Mouse (Mus musculus) midbrain, embryonic 10.5 days (tissue): ENCODE measurements at regions not wholly inside any gene's neighbourhood (a gene's known extent, or its start where the extent isn't known, plus 50 kb on each side); places are given as distances from the start of the nearest gene placed in this dataset.

Experiments
- DNase-seq: peaks from one replicate; pipeline ENCODE4 v3.0.0-alpha.2; 2017; ENCODE audit warnings: low spot score
- H3K27ac ChIP-seq: fragments of 300-500 bp; sonication (generic); replicated peaks from 2 replicates; pipeline ENCODE4 v1.5.1; 2016; ENCODE audit warnings: mild to moderate bottlenecking
- H3K27me3 ChIP-seq: fragments of 300-500 bp; sonication (generic); 2 replicates; pipeline ENCODE4 v1.6.1; 2016; ENCODE audit warnings: low read depth, mild to moderate bottlenecking; ENCODE audit not compliant: poor library complexity, severe bottlenecking
- H3K36me3 ChIP-seq: fragments of 300-500 bp; sonication (generic); 2 replicates; pipeline ENCODE4 v1.6.1; 2016; ENCODE audit warnings: mild to moderate bottlenecking, moderate library complexity
- H3K4me1 ChIP-seq: fragments of 300-500 bp; sonication (generic); 2 replicates; pipeline ENCODE4 v1.6.1; 2016
- H3K4me3 ChIP-seq: fragments of 300-500 bp; sonication (generic); 2 replicates; pipeline ENCODE4 v1.5.1; 2016; ENCODE audit warnings: mild to moderate bottlenecking, moderate library complexity
- H3K9me3 ChIP-seq: fragments of 300-500 bp; sonication (generic); replicated peaks from 2 replicates; pipeline ENCODE4 v1.6.1; 2016; ENCODE audit warnings: mild to moderate bottlenecking
- WGBS: fragments of 180-500 bp; shearing (Covaris S2); methylation state at CpG from one replicate; pipeline ENCODE4 v1.1.7; 2016; 5-methylcytosine and 5-hydroxymethylcytosine counted together

GRCm38 (mm10) chr16:95903383-95903913 lies 87.3 kb downstream of the Psmg1 start:
- WGBS: 74% methylated on average over 3 of the region's 3 CpGs
- H3K4me1 ChIP-seq: 0 out of 2 replicates have a peak, but pooled peaks cover 3% of the 10 kb centered on the region
- no peak for DNase-seq

GRCm38 (mm10) chr16:95902177-95902576 lies 88.6 kb downstream of the Psmg1 start:
- no peaks in the 10 kb centered on the region for H3K27me3 ChIP-seq
- H3K4me1 ChIP-seq: 0 out of 2 replicates have a peak, but pooled peaks cover 3% of the 10 kb centered on the region
- no peaks in the 10 kb centered on the region for H3K36me3 ChIP-seq
- 84% methylated on average over 1 of the region's 1 CpGs for WGBS
- H3K4me3 ChIP-seq: no peak overlapping the region
- H3K9me3 ChIP-seq: no peaks in the 10 kb centered on the region
- H3K27ac ChIP-seq: no peak overlapping the region
- no peak for DNase-seq

More at GRCm38 (mm10) chr16:95903383-95903913, 87.3 kb downstream of the Psmg1 start:
- Histone ChIP-seq H3K36me3 (no peaks in the 10 kb centered on the region), H3K27ac (no peak overlapping the region), H3K4me3 (no peak overlapping the region), H3K9me3 (no peaks in the 10 kb centered on the region), H3K27me3 (no peaks in the 10 kb centered on the region)

GRCm38 (mm10) chr16:95901388-95901787 lies 89.4 kb downstream of the Psmg1 start:
- 0 out of 2 replicates have a peak, but pooled peaks cover 3% of the 10 kb centered on the region for H3K4me1 ChIP-seq
- no peak overlapping the region for H3K4me3 ChIP-seq
- H3K27me3 ChIP-seq: no peaks in the 10 kb centered on the region
- H3K9me3 ChIP-seq: no peaks in the 10 kb centered on the region
- no peak overlapping the region for H3K27ac ChIP-seq
- no peaks in the 10 kb centered on the region for H3K36me3 ChIP-seq
- 87% methylated on average over 9 of the region's 9 CpGs for WGBS
- DNase-seq: no peak

- WGBS: 88% methylated on average over 9 of the region's 9 CpGs
- Histone ChIP-seq H3K36me3 (no peaks in the 10 kb centered on the region), H3K4me1 (no peaks in the 10 kb centered on the region), H3K27me3 (no peaks in the 10 kb centered on the region), H3K27ac (no peak overlapping the region), H3K9me3 (no peaks in the 10 kb centered on the region), H3K4me3 (no peak overlapping the region)
- DNase-seq: no peak
Observed at GRCm38 (mm10) chr16:95900181-95900580, 90.6 kb downstream of the Psmg1 start.

- Histone ChIP-seq H3K27me3 (no peaks in the 10 kb centered on the region), H3K4me3 (no peak overlapping the region), H3K27ac (no peak overlapping the region), H3K36me3 (no peaks in the 10 kb centered on the region), H3K9me3 (no peaks in the 10 kb centered on the region), H3K4me1 (no peaks in the 10 kb centered on the region)
- WGBS: 93% methylated on average over 3 of the region's 3 CpGs
- no peak for DNase-seq
Observed at GRCm38 (mm10) chr16:95899672-95900071, 91.1 kb downstream of the Psmg1 start.

DNA sequence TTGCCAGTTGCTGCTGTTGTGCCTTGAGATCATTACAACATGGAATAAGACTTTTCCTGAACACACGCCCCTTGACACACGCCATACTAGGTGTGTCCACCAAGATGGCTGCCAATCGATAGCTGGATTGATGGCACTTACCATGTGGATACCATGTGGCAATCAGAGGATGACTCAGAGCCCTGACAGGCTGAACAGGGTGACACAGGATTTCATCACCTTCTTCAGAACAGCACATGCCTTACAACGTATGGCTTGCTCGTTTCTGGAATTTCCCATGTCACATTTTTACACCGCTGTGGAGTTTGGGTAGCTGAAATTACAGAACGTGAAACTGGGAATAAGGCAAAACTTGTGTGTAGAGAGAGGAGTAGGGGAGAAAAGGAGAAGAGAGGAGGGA lies 92.9 kb downstream of the Psmg1 start:
- H3K36me3 ChIP-seq: no peaks in the 10 kb centered on the region
- no peaks in the 10 kb centered on the region for H3K27me3 ChIP-seq
- no peak overlapping the region for H3K4me3 ChIP-seq
- no peaks in the 10 kb centered on the region for H3K9me3 ChIP-seq
- H3K27ac ChIP-seq: no peak overlapping the region
- 90% methylated on average over 7 of the region's 7 CpGs for WGBS
- no peaks in the 10 kb centered on the region for H3K4me1 ChIP-seq
- no peak for DNase-seq

DNA sequence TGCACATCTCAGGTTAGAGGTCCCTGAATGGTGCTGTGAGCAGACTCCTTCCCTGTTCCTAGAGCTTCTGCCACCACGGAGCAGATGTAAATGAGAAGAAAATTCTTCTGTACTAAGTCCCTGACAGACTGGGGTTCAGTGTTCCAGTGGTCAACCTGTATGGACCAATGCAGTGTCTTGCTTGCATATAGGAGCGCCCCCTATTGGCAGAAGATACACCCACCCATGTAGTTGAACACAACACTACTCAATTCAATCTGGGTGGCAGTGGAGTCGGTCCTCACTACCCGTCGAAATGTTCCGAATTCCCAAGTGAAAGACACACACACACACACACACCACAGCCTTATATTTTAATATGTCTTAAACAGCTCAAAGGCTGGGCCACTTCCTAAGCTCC lies 94.6 kb downstream of the Psmg1 start:
- H3K27me3 ChIP-seq: no peaks in the 10 kb centered on the region
- H3K27ac ChIP-seq: no peak overlapping the region
- no peak for DNase-seq
- H3K4me1 ChIP-seq: no peaks in the 10 kb centered on the region
- WGBS: 75% methylated on average over 6 of the region's 6 CpGs
- H3K36me3 ChIP-seq: no peaks in the 10 kb centered on the region
- H3K9me3 ChIP-seq: no peaks in the 10 kb centered on the region
- H3K4me3 ChIP-seq: no peak overlapping the region

DNA sequence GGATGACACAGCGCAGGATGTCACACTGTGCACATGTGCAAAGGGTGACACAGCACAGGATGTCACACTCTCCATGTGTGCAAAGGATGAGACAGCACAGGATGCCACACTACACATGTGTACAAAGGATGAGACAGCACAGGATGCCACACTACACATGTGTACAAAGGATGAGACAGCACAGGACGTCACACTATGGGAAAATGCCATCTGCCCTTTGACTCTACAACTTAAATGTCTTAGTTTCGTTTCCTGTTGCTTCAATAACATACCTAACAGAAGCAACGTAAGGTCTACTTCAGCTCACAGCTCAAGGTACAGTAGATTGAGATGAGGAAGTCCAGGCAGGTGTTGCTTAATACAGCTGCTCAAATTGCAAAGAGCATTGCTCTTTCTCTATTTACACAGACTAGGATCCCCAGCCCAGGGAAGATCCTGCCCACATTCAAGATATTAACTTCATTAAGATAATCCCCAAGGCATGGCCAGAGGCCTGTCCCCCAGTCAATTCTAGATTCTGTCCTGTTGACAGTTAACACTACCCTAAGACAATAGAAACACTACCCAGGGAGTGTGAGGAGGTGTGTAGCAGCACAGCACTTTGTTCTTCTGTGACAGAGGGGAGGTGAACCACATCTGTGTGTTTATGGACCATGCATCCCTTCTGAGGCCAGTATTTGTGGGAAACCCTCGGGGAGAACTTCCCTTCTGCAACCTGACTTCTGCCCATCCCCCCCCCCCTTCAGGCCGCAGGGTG lies 97.0 kb downstream of the Psmg1 start:
- H3K27ac ChIP-seq: no peak overlapping the region
- WGBS: 77% methylated on average over 6 of the region's 6 CpGs
- no peaks in the 10 kb centered on the region for H3K27me3 ChIP-seq

GRCm38 (mm10) chr16:95892356-95892755 lies 98.4 kb downstream of the Psmg1 start:
- Histone ChIP-seq H3K27ac (no peak overlapping the region), H3K27me3 (no peaks in the 10 kb centered on the region), H3K9me3 (no peaks in the 10 kb centered on the region), H3K36me3 (no peaks in the 10 kb centered on the region), H3K4me1 (no peaks in the 10 kb centered on the region), H3K4me3 (no peak overlapping the region)
- 96% methylated on average over 3 of the region's 3 CpGs for WGBS
- DNase-seq: no peak

More for the DNA sequence above, 97.0 kb downstream of the Psmg1 start:
- Histone ChIP-seq H3K4me3 (no peak overlapping the region), H3K9me3 (no peaks in the 10 kb centered on the region), H3K36me3 (no peaks in the 10 kb centered on the region), H3K4me1 (no peaks in the 10 kb centered on the region)
- no peak for DNase-seq

GRCm38 (mm10) chr16:95886131-95886530 lies 104.6 kb downstream of the Psmg1 start:
- Histone ChIP-seq H3K27ac (no peak overlapping the region), H3K27me3 (no peaks in the 10 kb centered on the region), H3K9me3 (no peaks in the 10 kb centered on the region; the same call in 1 of the 2 replicates), H3K4me3 (no peak overlapping the region), H3K36me3 (no peaks in the 10 kb centered on the region), H3K4me1 (no peaks in the 10 kb centered on the region)
- WGBS: 87% methylated on average over 1 of the region's 1 CpGs
- no peak for DNase-seq

- no peak overlapping the region for H3K27ac ChIP-seq
- H3K36me3 ChIP-seq: no peaks in the 10 kb centered on the region
- H3K27me3 ChIP-seq: no peaks in the 10 kb centered on the region
- WGBS: 94% methylated on average over 4 of the region's 4 CpGs
- no peak overlapping the region for H3K4me3 ChIP-seq
- H3K4me1 ChIP-seq: 0 out of 2 replicates have a peak, but pooled peaks cover 2% of the 10 kb centered on the region
- DNase-seq: no peak
- H3K9me3 ChIP-seq: no peaks in the 10 kb centered on the region
Observed at GRCm38 (mm10) chr16:95873297-95873696, 117.5 kb downstream of the Psmg1 start.

DNA sequence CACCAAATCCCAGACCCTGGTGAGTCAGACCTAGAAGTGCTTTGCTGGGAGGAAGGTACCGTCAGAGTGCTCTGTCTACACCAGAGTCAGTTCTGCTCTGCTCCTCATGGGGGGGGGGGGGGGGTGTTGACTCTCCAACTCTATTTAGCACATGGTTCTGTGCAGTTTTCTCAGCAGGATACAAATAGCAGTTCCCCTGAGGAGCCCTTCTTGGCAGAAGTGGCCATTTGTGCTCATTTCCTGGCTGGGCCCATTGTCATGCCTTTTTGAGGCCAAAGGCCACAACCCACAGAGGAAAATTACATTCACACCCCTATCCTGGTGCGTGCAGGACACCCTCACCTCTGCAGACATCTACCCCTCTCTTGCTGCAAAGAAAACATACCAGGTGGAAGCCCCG lies 118.3 kb downstream of the Psmg1 start:
- DNase-seq: no peak
- H3K9me3 ChIP-seq: no peaks in the 10 kb centered on the region
- WGBS: 66% methylated on average over 3 of the region's 3 CpGs
- H3K27me3 ChIP-seq: no peaks in the 10 kb centered on the region
- no peaks in the 10 kb centered on the region for H3K36me3 ChIP-seq
- H3K4me1 ChIP-seq: 0 out of 2 replicates have a peak, but pooled peaks cover 2% of the 10 kb centered on the region
- no peak overlapping the region for H3K27ac ChIP-seq
- H3K4me3 ChIP-seq: no peak overlapping the region

- no peak for DNase-seq
- no peak overlapping the region for H3K4me3 ChIP-seq
- no peaks in the 10 kb centered on the region for H3K27me3 ChIP-seq
- H3K4me1 ChIP-seq: 0 out of 2 replicates have a peak, but pooled peaks cover 2% of the 10 kb centered on the region
- 83% methylated on average over 2 of the region's 2 CpGs for WGBS
- no peaks in the 10 kb centered on the region for H3K9me3 ChIP-seq
- H3K27ac ChIP-seq: no peak overlapping the region
- H3K36me3 ChIP-seq: no peaks in the 10 kb centered on the region
Observed at GRCm38 (mm10) chr16:95870291-95870690, 120.5 kb downstream of the Psmg1 start.
